Mouse (Mus musculus) neural tube, embryonic 12.5 days (tissue): ENCODE data around the gene Plekhg6. TPM values are rescaled to one million over a fixed set of nuclear protein-coding genes. Genes with fewer than 3 reads are reported as not detected.

Experiments
- ATAC-seq: fragments of 200-750 bp; cut with Nextera tagmentation; 2 replicates; pipeline ENCODE4 v1.8.0; 2017; ENCODE audit warnings: low read depth, mild to moderate bottlenecking, moderate TSS enrichment, moderate library complexity; ENCODE audit not compliant: low FRiP score
- H3K27ac ChIP-seq: fragments of 300-500 bp; sonication (generic); 2 replicates; pipeline ENCODE4 v1.5.1; 2016
- H3K27me3 ChIP-seq: fragments of 300-500 bp; sonication (generic); replicated peaks from 2 replicates; pipeline ENCODE4 v1.6.1; 2016; ENCODE audit warnings: mild to moderate bottlenecking
- H3K36me3 ChIP-seq: fragments of 300-500 bp; sonication (generic); 2 replicates; pipeline ENCODE4 v1.6.1; 2016; ENCODE audit warnings: mild to moderate bottlenecking
- H3K4me1 ChIP-seq: fragments of 300-500 bp; sonication (generic); 2 replicates; pipeline ENCODE4 v1.6.1; 2016
- H3K4me2 ChIP-seq: fragments of 300-500 bp; sonication (generic); replicated peaks from 2 replicates; pipeline ENCODE4 v1.6.1; 2016; ENCODE audit warnings: mild to moderate bottlenecking
- H3K4me3 ChIP-seq: fragments of 300-500 bp; sonication (generic); 2 replicates; pipeline ENCODE4 v1.5.1; 2016
- H3K9ac ChIP-seq: fragments of 300-500 bp; sonication (generic); 2 replicates; pipeline ENCODE4 v1.6.1; 2016; ENCODE audit warnings: mild to moderate bottlenecking
- H3K9me3 ChIP-seq: fragments of 300-500 bp; sonication (generic); 2 replicates; pipeline ENCODE4 v1.6.1; 2016; ENCODE audit warnings: mild to moderate bottlenecking
- WGBS: fragments of 180-500 bp; shearing (Covaris S2); methylation state at CpG from one replicate; pipeline ENCODE4 v1.1.7; 2016; 5-methylcytosine and 5-hydroxymethylcytosine counted together
- polyA plus RNA-seq: library from polyadenylated mRNA; unstranded; fragments of >200 nt; fragmentation: Nextera tagmentation; extraction: Ambion mirVana; gene quantifications from 2 replicates; pipeline ENCODE4 v1.2.1, GENCODE M21; 2016

Plekhg6 gene
- polyA plus RNA-seq, 1 experiment from 2014 or later, result 0.09 TPM

- Histone ChIP-seq H3K4me1 (peaks cover 13% of the 10 kb centered on the region), H3K4me2 (0 out of 2 replicates have a peak overlapping the region, but pooled peaks have one; percentile 10), H3K9me3 (no peaks in the 10 kb centered on the region), H3K27me3 (peaks cover 64% of the 10 kb centered on the region), H3K27ac (no peak overlapping the region), H3K9ac (no peak overlapping the region), H3K36me3 (no peaks in the 10 kb centered on the region), H3K4me3 (no peak overlapping the region)
- WGBS, result 12% methylated on average over 6 of the region's 6 CpGs
- ATAC-seq, result no peak
These were observed 2.0 kb downstream of the Plekhg6 start for GRCm38 (mm10) chr6:125378621-125379020.

GRCm38 (mm10) chr6:125377582-125378451 lies 2.8 kb downstream of the Plekhg6 start:
- Histone ChIP-seq H3K4me2 (0 out of 2 replicates have a peak overlapping the region, but pooled peaks have one; percentile 10), H3K27me3 (peaks cover 61% of the 10 kb centered on the region), H3K36me3 (no peaks in the 10 kb centered on the region), H3K9me3 (no peaks in the 10 kb centered on the region), H3K4me3 (no peak overlapping the region), H3K4me1 (peaks cover 13% of the 10 kb centered on the region), H3K27ac (no peak overlapping the region), H3K9ac (no peak overlapping the region)
- WGBS, result 35% methylated on average over 16 of the region's 16 CpGs
- no peak for ATAC-seq

GRCm38 (mm10) chr6:125377042-125377441 lies 3.6 kb downstream of the Plekhg6 start:
- Histone ChIP-seq H3K27ac (no peak overlapping the region), H3K27me3 (peaks cover 56% of the 10 kb centered on the region), H3K9me3 (no peaks in the 10 kb centered on the region), H3K36me3 (no peaks in the 10 kb centered on the region), H3K4me1 (peaks cover 13% of the 10 kb centered on the region), H3K4me2 (no peak overlapping the region), H3K4me3 (no peak overlapping the region), H3K9ac (no peak overlapping the region)
- WGBS, result 48% methylated on average over 6 of the region's 6 CpGs
- no peak for ATAC-seq

- Histone ChIP-seq H3K27me3 (peaks cover 28% of the 10 kb centered on the region), H3K9me3 (no peaks in the 10 kb centered on the region), H3K4me1 (0 out of 2 replicates have a peak, but pooled peaks cover 6% of the 10 kb centered on the region), H3K4me2 (no peak overlapping the region), H3K9ac (no peak overlapping the region), H3K27ac (no peak overlapping the region), H3K4me3 (no peak overlapping the region), H3K36me3 (no peaks in the 10 kb centered on the region)
- no peak for ATAC-seq
- 59% methylated on average over 4 of the region's 4 CpGs for WGBS
These were observed 12.7 kb downstream of the Plekhg6 start for GRCm38 (mm10) chr6:125367758-125368371.

- peaks cover 13% of the 10 kb centered on the region; the same call in 1 of the 2 replicates for H3K4me1 ChIP-seq
- no peak overlapping the region for H3K27ac ChIP-seq
- no peaks in the 10 kb centered on the region for H3K36me3 ChIP-seq
- peaks cover 41% of the 10 kb centered on the region for H3K27me3 ChIP-seq
- no peak overlapping the region for H3K9ac ChIP-seq
- H3K9me3 ChIP-seq, result no peaks in the 10 kb centered on the region
- 70% methylated on average over 1 of the region's 1 CpGs for WGBS
- H3K4me2 ChIP-seq, result no peak overlapping the region
- no peak overlapping the region for H3K4me3 ChIP-seq
- no peak for ATAC-seq
These were observed 14.5 kb downstream of the Plekhg6 start for GRCm38 (mm10) chr6:125366133-125366532.

GRCm38 (mm10) chr6:125365522-125365921 lies 15.1 kb downstream of the Plekhg6 start:
- Histone ChIP-seq H3K36me3 (no peaks in the 10 kb centered on the region), H3K9ac (no peak overlapping the region), H3K4me2 (no peak overlapping the region), H3K27me3 (peaks cover 46% of the 10 kb centered on the region), H3K4me3 (no peak overlapping the region), H3K9me3 (no peaks in the 10 kb centered on the region), H3K4me1 (peaks cover 13% of the 10 kb centered on the region; the same call in 1 of the 2 replicates), H3K27ac (no peak overlapping the region)
- ATAC-seq, result no peak
- whole genome bisulfite sequencing, result 92% methylated on average over 5 of the region's 5 CpGs

- 5% methylated on average over 8 of the region's 8 CpGs for WGBS
- Histone ChIP-seq H3K27ac (no peak overlapping the region), H3K9me3 (no peaks in the 10 kb centered on the region), H3K4me2 (peak overlapping the region; percentile 27; the same call in 1 of the 2 replicates), H3K4me3 (no peak overlapping the region), H3K27me3 (peaks cover 46% of the 10 kb centered on the region), H3K4me1 (peaks cover 13% of the 10 kb centered on the region; the same call in 1 of the 2 replicates), H3K9ac (no peak overlapping the region), H3K36me3 (no peaks in the 10 kb centered on the region; the same call in 1 of the 2 replicates)
- no peak for ATAC-seq
These were observed 16.1 kb downstream of the Plekhg6 start for GRCm38 (mm10) chr6:125364448-125364847.

- H3K9ac ChIP-seq, result no peak overlapping the region
- peaks cover 13% of the 10 kb centered on the region; the same call in 1 of the 2 replicates for H3K4me1 ChIP-seq
- no peak for ATAC-seq
- peak overlapping the region; percentile 25 for H3K4me2 ChIP-seq
- no peaks in the 10 kb centered on the region for H3K9me3 ChIP-seq
- H3K27ac ChIP-seq, result no peak overlapping the region
- H3K36me3 ChIP-seq, result no peaks in the 10 kb centered on the region; the same call in 1 of the 2 replicates
- H3K4me3 ChIP-seq, result no peak overlapping the region
- peaks cover 46% of the 10 kb centered on the region for H3K27me3 ChIP-seq
- 7% methylated on average over 23 of the region's 23 CpGs for WGBS
These were observed 16.9 kb downstream of the Plekhg6 start for GRCm38 (mm10) chr6:125363451-125364242.

- Histone ChIP-seq H3K4me1 (peaks cover 13% of the 10 kb centered on the region; the same call in 1 of the 2 replicates), H3K9ac (no peak overlapping the region), H3K4me3 (no peak overlapping the region), H3K27me3 (peaks cover 46% of the 10 kb centered on the region), H3K4me2 (peak overlapping the region; percentile 25), H3K36me3 (peaks cover 4% of the 10 kb centered on the region; the same call in 1 of the 2 replicates), H3K27ac (no peak overlapping the region), H3K9me3 (no peaks in the 10 kb centered on the region)
- no peak for ATAC-seq
- WGBS, result 14% methylated on average over 15 of the region's 15 CpGs
These were observed 17.6 kb downstream of the Plekhg6 start for GRCm38 (mm10) chr6:125363021-125363420.

- H3K36me3 ChIP-seq, result peaks cover 4% of the 10 kb centered on the region; the same call in 1 of the 2 replicates
- H3K9ac ChIP-seq, result no peak overlapping the region
- peak overlapping the region; percentile 52 for H3K4me2 ChIP-seq
- WGBS, result 17% methylated on average over 38 of the region's 38 CpGs
- peak; percentile 43 for ATAC-seq
- H3K27ac ChIP-seq, result no peak overlapping the region
- H3K27me3 ChIP-seq, result peaks cover 45% of the 10 kb centered on the region
- H3K9me3 ChIP-seq, result no peaks in the 10 kb centered on the region
- 0 out of 2 replicates have a peak overlapping the region, but pooled peaks have one; percentile 5 for H3K4me3 ChIP-seq
- peaks cover 13% of the 10 kb centered on the region; the same call in 1 of the 2 replicates for H3K4me1 ChIP-seq
These were observed 18.9 kb downstream of the Plekhg6 start for GRCm38 (mm10) chr6:125361467-125362291.

- no peak overlapping the region for H3K9ac ChIP-seq
- H3K4me3 ChIP-seq, result no peak overlapping the region
- peaks cover 17% of the 10 kb centered on the region; the same call in 1 of the 2 replicates for H3K4me1 ChIP-seq
- H3K27me3 ChIP-seq, result peaks cover 44% of the 10 kb centered on the region
- no peak overlapping the region for H3K27ac ChIP-seq
- no peak for ATAC-seq
- H3K9me3 ChIP-seq, result no peaks in the 10 kb centered on the region
- WGBS, result 49% methylated on average over 9 of the region's 9 CpGs
- H3K4me2 ChIP-seq, result peak overlapping the region; percentile 52; the same call in 1 of the 2 replicates
- H3K36me3 ChIP-seq, result peaks cover 4% of the 10 kb centered on the region; the same call in 1 of the 2 replicates
These were observed 19.7 kb downstream of the Plekhg6 start for GRCm38 (mm10) chr6:125360846-125361245.
